Mouse (Mus musculus): ENCODE data around the gene Krtap5-1.
"Not testable (repeated sequence)": the region's sequence is repeated elsewhere in the genome, so short reads cannot be mapped to it uniquely, and the experiment has no call there.

Gene Krtap5-1

DNA sequence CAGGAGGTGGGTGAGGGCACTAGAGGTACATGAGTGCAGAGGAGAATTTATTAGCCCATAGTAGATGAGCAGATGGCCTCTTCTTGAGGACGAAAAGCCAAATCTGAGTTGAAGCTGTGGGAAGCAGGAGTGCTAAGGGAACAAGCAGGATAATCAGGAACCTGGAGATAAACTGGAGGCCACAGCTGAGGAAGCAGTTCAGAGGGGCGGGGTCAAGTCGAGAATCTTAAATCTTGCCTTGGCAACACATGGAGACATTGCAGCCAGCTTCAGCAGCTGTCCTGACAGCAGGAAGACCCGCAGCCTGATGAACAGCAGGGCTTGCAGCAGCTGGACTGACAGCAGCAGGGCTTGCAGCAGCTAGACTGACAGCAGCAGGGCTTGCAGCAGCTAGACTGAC, 810 bp downstream of the Krtap5-1 start:
- DNase-seq: not testable (repeated sequence)

DNA sequence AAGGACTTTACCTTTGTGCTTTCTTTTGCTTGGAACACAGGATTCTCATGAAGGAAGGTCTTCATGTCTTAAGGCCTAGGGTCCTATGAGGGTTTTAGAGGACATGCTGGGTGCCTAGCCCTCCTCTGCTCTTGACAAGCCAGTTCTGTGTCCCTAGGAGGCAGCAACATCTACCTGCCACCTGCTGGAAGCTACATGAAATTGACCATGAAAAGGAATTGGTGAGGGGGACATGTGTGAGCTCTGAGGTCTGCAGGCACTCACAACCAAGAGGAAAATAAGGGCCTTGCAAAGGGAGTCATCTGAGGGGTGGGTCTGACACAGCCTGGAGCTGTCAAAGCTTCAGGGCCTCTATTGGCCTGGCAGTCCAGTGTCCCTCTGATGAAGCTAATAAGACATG, 1.5 kb downstream of the Krtap5-1 start:
- DNase-seq: no peak

DNA sequence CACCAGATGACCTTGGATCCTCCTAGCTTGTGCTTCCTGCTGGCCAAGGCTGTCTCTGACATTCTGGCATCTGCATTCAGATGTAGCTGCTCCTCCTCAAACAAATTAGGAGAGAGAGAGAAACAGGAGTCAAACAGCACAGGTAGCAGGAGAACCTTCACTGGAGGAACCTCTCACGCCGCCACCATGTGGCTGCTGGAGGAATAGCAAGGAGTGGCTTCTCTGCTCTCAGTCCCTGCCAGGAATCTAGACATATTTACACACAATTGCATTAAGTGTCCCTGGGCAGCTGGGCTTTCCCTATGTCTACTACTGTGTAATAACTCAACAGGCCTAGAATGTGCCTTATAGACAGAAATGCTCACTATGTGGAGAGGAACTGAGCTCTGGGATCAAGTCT, 3.1 kb downstream of the Krtap5-1 start:
- not testable (repeated sequence) for DNase-seq

DNA sequence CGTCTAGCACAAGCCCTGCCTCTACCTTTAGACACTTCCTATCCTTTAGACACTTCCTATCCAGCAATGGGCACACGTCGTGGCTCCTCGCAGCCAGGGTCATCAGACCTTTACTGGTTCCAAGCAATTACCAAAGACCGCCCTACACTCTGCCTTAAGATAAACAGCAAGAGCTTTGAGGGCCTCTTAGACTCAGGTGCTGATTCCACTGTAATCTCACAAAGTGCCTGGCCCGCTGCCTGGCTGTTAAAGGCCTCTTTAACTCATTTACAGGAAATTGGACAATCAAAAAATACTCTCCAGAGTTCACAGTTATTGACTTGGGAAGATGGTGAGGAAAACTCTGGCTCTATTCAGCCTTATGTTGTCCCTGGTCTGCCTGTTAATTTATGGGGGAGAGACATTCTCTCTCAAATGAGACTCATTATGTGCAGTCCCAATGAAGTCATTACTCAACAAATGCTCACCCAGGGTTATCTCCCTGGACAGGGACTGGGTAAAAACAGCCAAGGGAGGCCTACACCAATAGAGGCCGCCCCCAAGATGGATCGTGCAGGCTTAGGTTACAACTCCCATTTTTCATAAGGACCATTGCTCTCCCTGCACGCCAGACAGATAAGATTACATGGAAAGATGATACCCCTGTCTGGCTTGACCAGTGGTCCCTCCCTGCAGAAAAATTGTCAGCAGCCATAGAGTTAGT, 10.9 kb downstream of the Krtap5-1 start:
- DNase-seq: not testable (repeated sequence)

DNA sequence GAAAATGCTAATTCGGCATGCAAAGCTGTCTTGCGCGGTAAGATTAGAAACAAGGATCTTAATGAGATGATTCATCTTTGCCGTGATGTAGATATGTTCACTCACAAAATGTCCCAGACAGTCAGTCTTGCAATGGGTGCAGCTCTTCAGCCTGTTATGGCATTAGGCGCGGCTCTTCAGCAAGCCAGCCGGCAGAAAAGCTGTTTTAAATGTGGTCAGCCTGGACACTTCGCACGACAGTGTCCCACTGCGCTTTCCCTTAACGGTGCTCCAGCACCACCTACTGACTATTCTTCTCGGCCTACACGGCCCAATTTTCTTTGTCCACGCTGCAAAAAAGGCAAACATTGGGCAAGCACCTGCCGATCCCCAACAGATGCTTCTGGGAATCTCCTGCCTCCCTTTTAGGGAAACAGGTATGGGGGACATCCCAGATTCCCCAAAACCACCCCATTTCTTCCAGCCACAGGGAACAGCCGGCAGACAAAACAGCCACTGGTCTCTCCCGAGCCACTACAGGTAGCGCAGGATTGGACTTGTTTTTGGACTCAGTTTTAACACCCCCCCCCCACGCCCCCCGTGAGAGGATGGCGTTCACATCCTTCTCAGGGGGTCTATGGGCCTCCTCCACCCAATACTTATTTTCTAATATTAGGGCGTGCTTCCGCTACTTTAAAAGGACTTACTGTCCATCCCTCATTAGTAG, 11.6 kb downstream of the Krtap5-1 start:
- DNase-seq: peak; percentile 6

DNA sequence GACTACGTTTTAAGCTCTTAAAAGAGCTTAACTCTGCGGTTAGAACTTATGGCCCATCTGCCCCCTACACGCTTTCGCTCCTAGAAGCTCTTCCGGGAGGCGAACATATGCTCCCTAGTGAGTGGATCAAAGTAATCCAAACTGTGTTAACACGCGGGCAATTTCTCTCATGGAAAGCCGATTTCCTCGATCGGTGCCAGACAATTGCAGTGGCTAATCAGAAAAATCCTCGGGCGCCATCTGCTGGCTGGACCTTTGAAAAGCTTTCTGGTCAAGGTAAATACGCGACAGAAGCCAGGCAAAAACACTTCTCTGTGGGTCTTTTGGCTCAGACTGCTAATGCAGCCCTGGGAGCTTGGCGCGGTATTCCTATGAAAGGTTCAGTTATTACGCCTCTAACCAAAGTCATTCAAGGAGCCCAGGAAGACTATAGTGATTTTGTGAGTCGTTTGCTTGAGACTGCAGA, 12.3 kb downstream of the Krtap5-1 start:
- peak; percentile 86 for DNase-seq

DNA sequence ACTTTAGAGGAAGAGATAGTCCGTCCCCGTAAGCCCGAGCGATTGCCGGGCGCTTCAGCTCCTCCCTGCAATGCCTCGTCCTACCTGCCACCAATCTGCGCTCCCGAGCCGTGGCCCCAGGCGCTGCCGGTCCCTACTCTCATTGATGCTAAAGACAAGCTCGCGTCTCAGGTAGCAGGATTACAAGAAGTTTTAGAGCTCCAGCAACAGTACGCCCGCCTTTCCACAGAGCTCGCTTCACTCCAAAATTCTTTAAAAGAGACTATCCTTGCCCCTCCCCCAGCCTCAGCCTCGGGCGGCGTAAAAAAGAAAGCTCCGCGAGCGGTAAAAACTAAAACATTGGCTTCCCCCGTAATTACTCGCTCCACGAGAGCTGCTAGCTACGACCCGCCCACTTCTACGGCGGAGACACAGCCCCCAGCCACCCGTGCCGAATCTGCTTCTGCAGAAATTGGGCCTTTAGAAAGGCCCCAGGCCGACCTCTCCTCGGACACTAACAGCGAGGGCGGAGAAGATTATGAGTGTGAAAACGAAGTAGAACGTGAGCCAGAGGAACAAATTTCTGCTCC, 12.8 kb downstream of the Krtap5-1 start:
- DNase-seq: peak; percentile 12

DNA sequence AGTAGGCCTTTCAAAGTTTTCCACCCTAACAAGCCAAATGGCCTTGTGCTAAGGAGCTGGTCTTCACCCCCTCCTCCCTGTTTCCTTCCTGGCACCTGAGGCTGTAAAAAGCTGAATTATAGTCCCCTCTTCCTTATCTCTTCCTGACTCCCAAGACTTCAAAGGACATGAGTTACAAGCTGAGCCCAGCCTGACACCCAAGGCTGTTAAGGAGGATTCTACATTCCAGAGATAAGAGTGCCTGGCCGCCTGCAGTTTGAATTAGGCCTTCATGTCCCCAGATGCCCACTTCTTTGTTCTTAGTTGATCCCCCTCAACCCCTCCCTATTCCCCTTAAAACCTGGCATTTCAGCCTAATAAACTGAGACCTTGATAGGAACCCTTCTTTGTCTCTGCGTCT, 14.1 kb downstream of the Krtap5-1 start:
- DNase-seq: not testable (repeated sequence)

DNA sequence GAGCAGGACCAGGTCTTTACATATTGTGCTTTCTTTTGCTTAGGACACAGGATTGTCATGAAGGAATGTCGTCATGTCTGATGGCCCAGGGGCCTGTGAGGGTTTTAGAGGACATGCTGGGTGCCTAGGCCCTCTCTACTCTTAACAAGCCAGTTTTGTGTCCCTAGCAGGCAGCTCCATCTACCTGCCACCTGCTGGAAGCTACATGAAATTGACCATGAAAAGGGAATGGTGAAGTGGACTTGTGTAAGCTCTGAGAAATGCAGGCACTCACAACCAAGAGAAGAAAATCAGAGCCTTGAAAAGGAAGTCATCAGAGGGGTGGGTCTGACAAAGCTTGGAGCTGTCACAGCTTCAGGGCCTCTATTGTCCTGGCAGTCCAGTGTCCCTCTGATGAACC, 17.6 kb downstream of the Krtap5-1 start:
- not testable (repeated sequence) for DNase-seq

DNA sequence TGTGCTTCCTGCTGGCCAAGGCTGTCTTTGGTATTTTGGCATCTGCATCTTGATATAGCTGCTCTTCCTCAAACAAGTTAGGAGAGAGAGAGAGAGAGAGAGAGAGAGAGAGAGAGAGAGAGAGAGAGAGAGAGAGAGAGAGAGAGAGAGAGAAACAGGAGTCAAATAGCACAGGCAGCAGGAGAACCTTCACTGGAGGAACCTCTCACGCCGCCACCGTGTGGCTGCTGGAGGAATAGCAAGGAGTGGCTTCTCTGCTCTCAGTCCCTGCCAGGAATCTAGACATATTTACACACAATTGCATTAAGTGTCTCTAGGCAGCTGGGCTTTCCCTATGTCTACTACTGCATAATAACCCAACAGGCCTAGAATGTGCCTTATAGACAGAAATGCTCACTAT, 18.7 kb downstream of the Krtap5-1 start:
- DNase-seq: peak; percentile 60

DNA sequence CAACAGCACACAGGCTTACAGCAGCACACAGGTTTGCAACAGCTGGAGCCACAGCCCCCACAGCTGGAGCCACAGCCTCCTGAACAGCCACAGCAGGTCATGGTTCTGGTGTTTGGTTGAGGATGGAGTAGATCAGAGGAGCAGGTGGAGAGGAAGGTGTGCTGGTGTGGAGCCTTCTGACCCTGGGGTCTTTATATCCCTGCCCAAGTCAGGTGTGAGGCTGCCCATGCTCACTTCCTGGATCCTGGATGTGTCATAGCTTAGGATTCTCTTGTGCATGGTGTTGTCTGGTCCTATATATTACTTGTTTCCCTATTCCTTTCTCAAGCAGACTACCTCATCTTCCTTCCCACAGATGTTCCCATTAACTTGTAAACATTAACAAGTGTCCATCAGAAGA, 22.7 kb downstream of the Krtap5-1 start, which contains the start of gene Gm4559:
TSS of gene Gm4559 (minus strand) at position 101 of the 400 bp plus-strand sequence.
- DNase-seq: not testable (repeated sequence)

DNA sequence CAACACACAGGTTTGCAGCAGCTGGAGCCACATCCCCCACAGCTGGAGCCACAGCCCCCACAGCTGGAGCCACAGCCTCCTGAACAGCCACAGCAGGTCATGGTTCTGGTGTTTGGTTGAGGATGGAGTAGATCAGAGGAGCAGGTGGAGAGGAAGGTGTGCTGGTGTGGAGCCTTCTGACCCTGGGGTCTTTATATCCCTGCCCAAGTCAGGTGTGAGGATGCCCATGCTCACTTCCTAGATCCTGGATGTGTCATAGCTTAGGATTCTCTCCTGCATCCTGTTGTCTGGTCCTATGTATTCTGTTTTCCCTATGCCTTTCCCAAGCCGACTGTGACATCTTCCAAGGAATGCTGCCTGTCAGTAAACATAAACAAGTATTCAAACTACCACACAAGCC, 38.7 kb downstream of the Krtap5-1 start, which contains the start of gene Gm2431:
TSS of gene Gm2431 (minus strand) at position 101 of the 400 bp plus-strand sequence.
- not testable (repeated sequence) for DNase-seq

DNA sequence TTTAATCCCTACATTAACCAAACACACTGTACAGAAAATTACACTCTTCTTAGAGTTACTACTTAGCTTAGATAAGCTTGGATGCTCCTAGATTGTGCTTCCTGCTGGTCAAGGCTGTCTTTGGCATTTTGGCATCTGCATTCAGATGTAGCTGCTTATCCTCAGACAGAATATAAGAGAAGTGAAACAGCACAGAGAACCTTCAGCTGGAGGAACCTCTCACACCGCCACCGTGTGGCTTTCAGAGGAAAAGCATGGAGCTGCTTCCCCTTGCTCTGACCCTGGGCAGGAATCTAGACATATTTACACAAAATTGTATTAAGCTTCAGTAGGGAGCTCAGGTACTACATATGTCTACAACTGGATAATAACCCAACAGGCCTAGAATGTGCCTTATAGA, 41.4 kb downstream of the Krtap5-1 start:
- DNase-seq: peak; percentile 26

DNA sequence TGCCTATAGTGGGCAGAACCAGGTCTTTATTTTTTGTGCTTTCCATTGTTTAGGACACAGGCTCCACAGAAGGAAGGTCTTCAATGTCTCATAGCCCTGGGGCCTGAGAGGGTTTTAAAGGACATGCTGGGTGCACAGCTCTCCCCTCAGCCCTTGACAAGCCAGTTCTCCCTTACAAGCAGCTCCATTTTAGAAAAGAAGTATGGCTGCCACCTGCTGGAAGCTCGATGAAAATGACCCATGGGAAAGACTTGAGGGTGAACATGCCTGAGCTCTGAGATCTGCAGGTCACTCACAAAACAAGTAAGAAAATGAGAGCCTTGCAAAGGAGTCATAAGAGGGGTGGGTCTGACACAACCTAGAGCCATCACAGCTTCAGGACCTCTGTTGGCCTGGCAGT, 47.1 kb downstream of the Krtap5-1 start:
- DNase-seq: peak; percentile 31
